Mouse (Mus musculus) embryo, embryonic 10 days (tissue): ENCODE measurements around the gene Fry.

ENCODE experiments used
- DNase-seq: peaks from one replicate; pipeline ENCODE4 v3.0.0-alpha.2; 2015; ENCODE audit warnings: low spot score

Gene Fry

GRCm38 (mm10) chr5:150389589-150390377, 271.3 kb downstream of the Fry start:
- DNase-seq = no peak

GRCm38 (mm10) chr5:150390422-150390821, 272.0 kb downstream of the Fry start:
- DNase-seq = peak; percentile 46

GRCm38 (mm10) chr5:150394645-150395044, 276.2 kb downstream of the Fry start:
- no peak for DNase-seq

GRCm38 (mm10) chr5:150402832-150403447, 284.5 kb downstream of the Fry start:
- DNase-seq = peak; percentile 70

- DNase-seq = no peak
Observed at GRCm38 (mm10) chr5:150404867-150405266, 286.4 kb downstream of the Fry start.

GRCm38 (mm10) chr5:150408979-150409378, 290.5 kb downstream of the Fry start:
- DNase-seq = peak; percentile 63

- peak; percentile 28 for DNase-seq
Observed at GRCm38 (mm10) chr5:150409451-150410045, 291.1 kb downstream of the Fry start.

GRCm38 (mm10) chr5:150412750-150413450, 294.5 kb downstream of the Fry start:
- DNase-seq = no peak

- DNase-seq = no peak
Observed at GRCm38 (mm10) chr5:150414823-150415222, 296.4 kb downstream of the Fry start.

- DNase-seq = no peak
Observed at GRCm38 (mm10) chr5:150417223-150417622, 298.8 kb downstream of the Fry start.

GRCm38 (mm10) chr5:150418035-150418434, 299.6 kb downstream of the Fry start:
- peak; percentile 46 for DNase-seq

- no peak for DNase-seq
Observed at GRCm38 (mm10) chr5:150425038-150425437, 306.6 kb downstream of the Fry start.

- DNase-seq = peak; percentile 32
Observed at GRCm38 (mm10) chr5:150426595-150426994, 308.1 kb downstream of the Fry start.

GRCm38 (mm10) chr5:150431286-150431685, 312.8 kb downstream of the Fry start:
- DNase-seq = no peak

- DNase-seq = no peak
Observed at GRCm38 (mm10) chr5:150432960-150433359, 314.5 kb downstream of the Fry start.

- peak; percentile 36 for DNase-seq
Observed at GRCm38 (mm10) chr5:150436629-150437389, 318.4 kb downstream of the Fry start.

GRCm38 (mm10) chr5:150441690-150442089, 323.2 kb downstream of the Fry start:
- peak; percentile 78 for DNase-seq

GRCm38 (mm10) chr5:150451281-150452003, 333.0 kb downstream of the Fry start:
- no peak for DNase-seq

GRCm38 (mm10) chr5:150452004-150452626, 333.7 kb downstream of the Fry start:
- DNase-seq = no peak

GRCm38 (mm10) chr5:150452671-150453070, 334.2 kb downstream of the Fry start:
- no peak for DNase-seq

GRCm38 (mm10) chr5:150453490-150453889, 335.0 kb downstream of the Fry start:
- no peak for DNase-seq
